Mouse (Mus musculus): ENCODE results near the gene Ccnl2.
A peak's percentile ranks its signal among the peaks of the same experiment; 100 is the strongest.

Ccnl2 gene

DNA sequence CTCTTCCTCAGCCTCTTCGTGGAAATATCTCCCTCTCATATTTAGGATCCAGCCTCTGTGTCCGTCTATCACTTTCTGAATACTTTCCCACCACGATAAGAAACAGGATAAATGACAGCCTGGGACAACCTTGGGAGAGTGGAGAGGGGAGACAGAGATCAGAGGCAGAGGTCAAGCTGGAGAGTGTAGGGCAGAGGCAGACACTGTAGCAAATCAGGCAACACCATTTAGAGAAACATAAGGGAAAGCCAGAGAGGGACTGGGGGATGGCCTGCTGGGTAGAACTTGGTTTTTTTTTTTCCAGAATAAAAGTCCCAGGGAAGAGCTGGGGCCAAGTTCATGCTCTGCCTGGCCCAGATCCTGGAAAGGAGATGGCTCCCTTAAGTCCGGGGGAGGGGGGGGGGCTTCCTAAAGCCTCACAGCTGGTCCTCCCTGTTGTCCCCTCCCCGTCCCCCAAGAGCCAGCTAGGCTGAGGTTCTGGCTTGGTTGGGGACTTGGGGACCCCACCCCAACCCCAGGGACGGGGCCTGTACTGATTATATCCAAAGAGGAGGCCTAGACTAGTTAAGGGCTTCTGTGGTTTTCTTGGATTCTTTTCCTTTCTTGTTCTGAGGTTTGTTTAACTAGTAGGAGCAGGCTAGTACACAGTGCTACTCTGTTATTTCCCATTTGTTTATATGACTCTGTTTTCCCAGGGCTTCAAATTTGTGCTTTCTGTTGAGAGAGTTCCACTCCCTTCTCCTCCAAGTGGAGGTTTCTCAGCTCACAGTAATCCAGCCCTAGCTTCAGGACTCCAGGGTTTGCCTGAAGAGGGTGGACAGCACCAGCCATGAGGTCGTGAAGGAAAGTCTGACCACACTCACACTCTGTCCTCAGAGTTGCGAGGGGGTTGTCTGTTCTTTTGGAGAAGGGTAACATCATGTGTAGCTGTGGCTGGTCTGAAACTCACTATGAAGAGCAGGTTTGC is 26.2 kb downstream of the Ccnl2 start:
- DNase-seq (ENCODE audit: low spot score in 2 of 2): no peak

DNA sequence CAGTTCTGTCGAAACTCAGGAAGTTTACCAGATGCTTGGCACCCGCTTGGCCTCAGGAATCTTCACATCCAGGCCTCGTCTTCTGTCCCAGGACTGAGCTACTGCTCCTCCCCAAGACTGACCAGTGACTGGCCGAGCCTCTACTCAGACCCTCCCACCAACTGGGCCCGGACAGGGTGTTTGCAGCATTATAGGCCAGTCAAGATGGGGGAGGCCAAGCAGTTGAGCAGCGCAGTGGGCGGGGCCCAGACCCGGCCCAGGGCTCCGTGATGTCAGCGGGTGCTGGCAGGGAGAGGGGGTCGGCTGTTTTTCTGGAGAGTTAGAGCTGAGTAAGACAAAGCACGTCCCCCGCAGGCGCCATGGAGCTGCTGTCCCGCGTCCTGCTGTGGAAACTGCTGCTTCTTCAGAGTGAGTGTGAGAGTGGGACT is 27.2 kb downstream of the Ccnl2 start, which contains the start of gene Mxra8:
TSS of gene Mxra8 (plus strand) at position 198 of the 428 bp plus-strand sequence.
- no peak for DNase-seq (ENCODE audit: low spot score in 2 of 2)

DNA sequence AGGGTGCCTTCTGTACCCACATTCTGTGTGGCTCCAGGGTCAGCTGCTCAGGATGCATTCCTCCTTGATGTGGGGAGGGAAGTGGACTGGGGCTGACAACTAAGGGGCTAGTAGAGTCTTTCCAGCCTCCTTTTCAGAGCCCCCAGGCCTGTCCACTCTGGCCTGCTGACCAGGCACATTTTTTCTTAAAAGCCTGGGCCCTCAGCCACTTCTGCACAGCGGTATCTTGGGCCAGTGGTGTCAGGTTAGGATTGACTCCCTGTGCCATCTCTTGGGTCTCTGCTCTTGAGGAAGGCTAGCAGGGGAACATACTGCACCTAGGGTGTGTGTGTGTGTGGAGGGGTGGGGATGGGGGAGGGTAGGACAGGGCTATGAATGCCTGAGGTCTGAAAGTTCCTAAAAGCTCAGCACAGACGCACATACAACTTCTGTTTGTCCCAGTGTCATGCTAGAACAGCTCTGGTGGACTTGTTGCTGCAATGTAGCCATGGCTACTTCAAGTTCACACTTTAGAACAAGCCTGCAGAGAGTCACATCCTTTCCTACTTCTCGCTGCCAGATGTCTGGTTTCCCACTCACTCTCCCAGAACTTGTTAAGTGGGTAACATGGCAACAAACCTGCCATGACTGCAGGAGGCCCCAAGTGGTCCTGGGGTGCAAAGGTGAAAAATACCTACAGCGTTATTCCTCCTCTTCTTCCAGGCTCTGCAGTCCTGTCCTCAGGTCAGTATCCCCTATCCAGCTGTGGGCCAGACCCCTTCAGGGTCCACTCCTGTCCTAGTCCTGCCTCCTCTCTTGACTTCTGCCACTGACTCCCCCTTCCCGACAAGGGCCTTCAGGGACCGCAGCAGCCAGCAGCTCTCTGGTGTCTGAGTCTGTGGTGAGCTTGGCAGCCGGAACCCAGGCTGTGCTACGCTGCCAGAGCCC is 28.1 kb downstream of the Ccnl2 start:
- DNase-seq (ENCODE audit: low spot score in 2 of 2): no peak

DNA sequence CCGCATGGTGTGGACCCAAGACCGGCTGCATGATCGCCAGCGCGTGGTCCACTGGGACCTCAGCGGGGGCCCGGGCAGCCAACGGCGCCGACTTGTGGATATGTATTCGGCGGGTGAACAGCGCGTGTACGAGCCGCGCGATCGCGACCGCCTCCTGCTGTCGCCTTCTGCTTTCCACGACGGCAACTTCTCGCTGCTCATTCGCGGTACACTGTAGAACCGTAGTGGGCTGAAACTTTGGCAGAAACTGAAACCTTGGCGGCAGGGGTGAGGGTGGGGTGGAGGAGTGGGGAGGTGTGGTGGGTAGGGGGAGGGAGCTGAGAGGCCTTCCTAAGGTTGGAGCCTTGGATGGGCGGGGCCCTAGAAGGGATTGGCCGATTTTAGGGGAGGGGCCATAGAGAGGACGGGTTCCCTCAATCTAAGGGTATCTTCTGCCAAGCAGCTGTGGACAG is 28.7 kb downstream of the Ccnl2 start:
- DNase-seq (ENCODE audit: low spot score in 2 of 2): peak in 1 of 2 experiments; percentile 38

DNA sequence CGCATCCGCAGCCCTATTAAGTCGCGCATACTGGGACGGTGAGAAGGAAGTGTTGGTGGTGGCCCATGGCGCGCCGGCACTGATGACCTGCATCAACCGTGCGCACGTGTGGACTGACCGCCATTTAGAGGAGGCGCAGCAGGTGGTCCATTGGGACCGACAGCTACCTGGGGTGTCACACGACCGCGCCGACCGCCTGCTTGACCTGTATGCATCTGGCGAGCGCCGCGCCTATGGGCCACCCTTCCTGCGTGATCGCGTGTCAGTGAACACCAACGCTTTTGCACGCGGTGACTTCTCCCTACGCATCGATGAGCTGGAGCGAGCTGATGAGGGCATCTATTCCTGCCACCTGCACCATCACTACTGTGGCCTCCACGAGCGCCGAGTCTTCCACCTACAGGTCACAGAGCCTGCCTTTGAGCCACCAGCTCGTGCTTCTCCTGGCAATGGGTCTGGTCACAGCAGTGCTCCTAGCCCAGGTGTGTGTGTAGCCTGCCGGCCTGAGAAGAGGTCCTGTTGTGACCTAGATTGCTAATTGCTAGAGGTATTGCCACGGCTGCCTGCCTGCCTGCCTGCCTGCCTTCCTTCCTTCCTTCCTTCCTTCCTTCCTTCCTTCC is 29.5 kb downstream of the Ccnl2 start:
- no peak for DNase-seq (ENCODE audit: low spot score in 2 of 2)

DNA sequence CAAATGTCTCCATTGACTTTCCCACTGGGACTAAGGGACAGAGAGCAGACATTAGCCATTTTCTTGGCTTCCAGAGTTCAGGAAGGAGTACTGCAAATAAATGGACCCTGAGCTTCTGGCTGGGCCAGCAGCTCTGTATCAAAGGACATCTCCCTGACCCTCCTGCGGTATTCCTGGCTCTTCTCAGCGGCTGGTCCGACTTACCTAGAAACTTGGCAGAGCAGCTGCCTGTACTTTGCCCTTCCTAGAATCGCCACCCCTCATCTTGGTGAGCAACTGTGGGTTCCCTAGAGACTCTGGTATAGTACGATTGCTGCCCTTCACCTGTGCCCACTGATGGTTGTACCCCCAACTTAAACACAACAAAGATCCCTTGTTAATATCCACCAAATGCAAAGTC is 30.9 kb downstream of the Ccnl2 start:
- no peak for DNase-seq (ENCODE audit: low spot score in 2 of 2)

DNA sequence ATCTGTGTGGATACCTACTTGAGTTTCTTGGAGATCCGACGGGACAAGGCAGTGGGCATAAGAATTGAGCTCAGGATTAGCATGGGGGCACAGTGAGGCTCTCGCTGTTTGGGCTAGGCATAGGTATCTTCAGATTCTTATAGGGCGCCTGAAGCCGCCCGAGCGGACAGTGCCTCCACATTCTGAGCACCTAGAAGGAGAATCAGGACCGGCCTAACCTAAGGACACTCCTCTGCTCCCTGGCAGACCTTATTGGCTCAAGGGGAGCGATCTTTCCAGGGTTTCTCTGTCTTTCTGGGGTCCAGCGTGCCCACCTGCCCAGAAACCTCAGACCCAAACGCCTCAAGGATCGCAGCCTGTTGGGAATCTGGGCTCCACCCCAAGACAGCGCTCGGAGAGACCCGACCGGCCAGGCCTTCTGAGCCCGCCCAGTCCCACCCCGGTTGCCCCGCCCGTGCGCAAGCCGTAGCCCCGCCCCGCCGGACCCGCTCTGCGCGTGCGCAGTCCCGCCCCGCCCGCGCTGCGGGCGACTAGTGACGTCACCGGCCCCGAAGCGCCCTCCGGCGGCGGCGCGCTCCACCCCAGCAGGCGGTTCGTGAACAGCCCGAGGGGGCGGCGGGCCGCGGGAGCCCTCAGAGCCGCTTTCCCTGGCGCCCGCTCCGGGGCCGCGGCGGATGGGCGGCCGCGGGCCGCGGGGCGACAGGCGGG is 34.7 kb downstream of the Ccnl2 start, which contains the start of gene Dvl1:
TSS of gene Dvl1 (plus strand) at position 532 of the 708 bp plus-strand sequence.
- peak; percentile 97 to 98 for DNase-seq (ENCODE audit: low spot score in 2 of 2)

DNA sequence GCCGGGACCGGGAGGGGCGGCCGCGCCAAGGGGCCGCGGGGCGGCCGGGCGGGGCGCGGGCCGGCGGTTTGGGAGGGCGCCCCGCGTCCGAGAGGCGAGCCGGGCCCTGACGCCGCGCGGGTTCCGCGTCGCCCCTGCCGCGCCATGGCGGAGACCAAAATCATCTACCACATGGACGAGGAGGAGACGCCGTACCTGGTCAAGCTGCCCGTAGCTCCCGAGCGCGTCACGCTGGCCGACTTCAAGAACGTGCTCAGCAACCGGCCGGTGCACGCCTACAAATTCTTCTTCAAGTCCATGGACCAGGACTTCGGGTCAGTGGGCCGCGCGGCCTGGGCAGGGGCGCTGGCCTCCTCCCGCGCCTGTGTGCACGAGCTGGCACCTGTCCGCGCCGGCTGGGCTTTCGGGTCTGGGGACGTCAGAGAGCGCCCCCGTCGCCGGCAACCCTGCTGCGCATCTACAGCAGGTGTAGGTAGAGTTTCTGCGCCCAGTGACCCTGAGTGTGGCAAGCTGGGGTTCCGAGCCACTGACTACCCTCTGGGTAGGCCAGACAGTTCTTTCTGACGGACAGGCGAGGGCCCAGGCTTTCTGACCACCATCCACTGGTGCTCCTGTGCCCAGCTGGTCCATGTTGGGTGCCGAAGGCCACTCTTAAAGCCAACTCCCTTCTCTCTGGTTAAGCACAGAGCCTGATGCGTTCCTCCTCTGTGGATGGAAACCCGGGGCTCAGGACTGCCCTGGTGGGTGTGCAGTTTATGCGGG is 35.5 kb downstream of the Ccnl2 start:
- peak in 1 of 2 experiments; percentile 31 for DNase-seq (ENCODE audit: low spot score in 2 of 2)

DNA sequence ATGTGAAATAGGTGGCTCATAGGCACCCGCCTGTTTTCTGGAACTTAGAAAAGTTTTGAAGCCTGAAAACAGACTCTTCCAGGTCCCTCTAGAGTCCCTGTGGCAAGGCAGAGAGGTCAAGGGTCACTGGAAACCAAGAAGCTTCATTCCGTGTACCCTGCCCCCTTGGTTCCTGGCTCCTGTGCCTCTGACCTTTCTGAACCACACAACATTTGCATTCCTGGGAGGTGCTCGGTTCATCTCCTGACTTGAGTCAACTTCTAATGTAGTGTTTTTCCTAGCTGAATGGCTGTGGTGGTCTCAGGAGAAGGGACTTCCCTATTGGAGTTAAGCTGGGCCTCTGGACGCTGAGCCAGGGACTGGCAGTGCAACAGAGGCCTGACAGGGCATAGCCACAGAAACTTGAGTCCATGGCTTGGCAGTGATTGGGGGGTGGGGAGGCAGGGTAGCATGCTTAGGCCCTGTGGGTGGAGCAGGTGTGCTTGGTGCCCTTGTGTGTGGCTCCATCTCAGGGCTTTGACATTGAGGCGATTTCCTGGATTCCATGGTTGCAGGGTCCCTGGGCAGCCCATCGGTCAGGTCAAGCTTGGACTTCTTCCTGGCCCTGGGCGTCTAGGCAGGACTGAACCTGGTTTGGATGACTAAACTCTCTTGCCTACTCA is 36.3 kb downstream of the Ccnl2 start:
- DNase-seq (ENCODE audit: low spot score in 2 of 2): no peak

DNA sequence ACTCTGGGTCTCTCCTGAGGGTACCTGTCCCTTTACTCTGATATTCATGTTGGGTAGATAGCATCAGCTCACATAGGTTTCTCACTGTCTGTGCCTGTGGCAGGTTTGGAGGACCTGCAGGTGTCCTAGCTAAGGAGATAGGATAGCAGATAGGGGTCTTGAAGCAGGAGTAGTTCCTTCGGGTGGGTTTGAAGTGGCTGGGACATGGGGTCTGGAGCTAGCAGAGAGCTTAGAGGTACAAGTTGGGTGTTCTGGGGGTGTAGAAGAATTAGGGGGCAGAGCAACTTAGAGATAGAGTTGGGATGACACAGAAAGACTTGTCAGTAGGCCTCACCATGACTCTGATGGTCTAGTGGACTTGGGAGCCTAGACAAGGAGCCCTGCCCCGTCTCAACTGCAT is 37.1 kb downstream of the Ccnl2 start:
- no peak for DNase-seq (ENCODE audit: low spot score in 2 of 2)

DNA sequence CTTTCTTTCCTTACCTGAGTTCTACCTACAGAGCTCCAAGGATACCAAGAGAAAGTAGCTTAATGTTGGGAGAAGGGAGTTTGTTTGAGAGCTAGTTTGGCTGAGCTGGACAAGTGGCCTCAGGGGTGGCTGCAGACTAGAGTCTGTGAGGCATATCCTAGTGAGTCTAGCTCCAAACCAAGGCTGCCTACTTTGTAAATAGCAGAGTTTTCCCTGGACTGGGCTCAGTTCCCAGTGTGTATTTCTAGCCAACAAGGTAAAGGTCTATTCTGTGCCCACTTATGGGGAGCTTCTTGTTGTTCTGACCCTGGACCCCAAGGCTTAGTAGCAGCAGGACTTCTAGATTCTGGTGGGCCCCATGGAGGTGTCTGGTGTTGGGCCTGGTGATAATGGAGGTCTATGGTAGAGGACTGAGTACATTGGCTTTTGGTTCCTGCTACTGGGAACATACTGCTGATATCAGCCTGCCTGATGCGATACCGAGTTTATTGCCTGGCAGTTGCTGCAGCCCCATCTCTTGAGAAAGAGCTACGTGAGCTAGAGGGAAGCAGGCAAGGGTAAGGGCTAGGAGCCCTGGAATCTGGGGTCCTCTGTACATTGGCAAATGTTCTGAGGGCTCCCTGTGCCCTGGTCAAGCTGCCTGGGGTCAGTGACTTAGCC is 37.6 kb downstream of the Ccnl2 start:
- DNase-seq (ENCODE audit: low spot score in 2 of 2): no peak

DNA sequence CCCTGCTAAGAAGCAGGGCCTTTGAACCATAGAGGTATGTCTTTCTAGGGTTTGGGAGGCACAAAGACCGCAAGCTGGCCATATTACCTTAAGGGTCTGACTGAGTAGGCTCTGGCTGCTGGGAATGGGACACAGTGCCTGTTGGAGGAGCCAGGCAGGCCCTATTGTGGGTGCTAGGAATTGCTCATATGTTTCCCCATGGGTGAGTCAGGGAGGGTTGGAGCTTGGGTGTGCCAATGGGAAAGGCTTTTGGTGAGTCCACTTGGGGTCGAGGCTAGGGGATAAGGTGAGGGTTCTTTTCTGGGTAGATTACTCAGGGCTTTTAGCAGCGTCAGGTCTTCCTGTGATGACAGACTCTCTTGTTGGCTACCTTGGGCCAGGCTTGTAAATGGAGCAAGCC is 39.1 kb downstream of the Ccnl2 start:
- no peak for DNase-seq (ENCODE audit: low spot score in 2 of 2)

DNA sequence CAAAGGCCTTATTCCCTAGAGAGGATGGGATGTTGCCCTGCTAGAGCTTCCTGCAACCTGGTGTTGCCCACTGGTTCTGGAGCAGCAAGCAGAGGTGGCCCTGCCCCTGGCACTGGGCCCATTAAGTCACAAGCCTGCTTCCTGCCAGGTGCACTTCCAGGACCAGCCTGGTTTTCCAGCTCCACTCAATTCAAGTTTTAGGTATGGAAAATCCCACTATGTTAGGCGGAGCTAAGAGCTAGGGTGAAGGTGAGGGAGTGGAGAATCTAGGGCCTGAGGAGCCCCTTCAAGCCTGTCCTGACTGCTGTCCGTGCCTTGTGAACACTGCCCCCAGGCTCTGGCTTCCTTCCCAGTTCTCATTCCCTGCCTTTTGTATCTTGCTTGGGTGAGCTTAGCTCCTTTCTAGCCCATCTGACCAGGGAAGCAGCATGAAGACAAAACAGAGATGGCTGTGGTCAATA is 39.7 kb downstream of the Ccnl2 start:
- DNase-seq (ENCODE audit: low spot score in 2 of 2): no peak

DNA sequence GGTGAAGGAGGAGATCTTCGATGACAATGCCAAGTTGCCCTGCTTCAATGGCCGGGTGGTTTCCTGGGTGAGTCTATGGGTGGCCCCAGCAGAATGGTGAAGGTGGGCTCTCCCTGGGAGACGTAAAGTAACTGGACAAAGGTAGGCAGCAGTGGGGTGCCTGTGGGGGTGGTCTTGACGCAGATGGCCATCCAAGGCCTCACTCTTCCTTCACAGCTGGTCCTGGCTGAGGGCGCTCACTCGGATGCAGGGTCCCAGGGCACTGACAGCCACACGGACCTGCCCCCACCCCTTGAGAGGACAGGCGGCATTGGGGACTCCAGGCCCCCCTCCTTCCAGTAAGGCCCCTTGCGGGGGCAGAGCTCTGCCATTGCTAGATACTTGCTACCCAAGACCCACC is 41.1 kb downstream of the Ccnl2 start:
- no peak for DNase-seq (ENCODE audit: low spot score in 2 of 2)

DNA sequence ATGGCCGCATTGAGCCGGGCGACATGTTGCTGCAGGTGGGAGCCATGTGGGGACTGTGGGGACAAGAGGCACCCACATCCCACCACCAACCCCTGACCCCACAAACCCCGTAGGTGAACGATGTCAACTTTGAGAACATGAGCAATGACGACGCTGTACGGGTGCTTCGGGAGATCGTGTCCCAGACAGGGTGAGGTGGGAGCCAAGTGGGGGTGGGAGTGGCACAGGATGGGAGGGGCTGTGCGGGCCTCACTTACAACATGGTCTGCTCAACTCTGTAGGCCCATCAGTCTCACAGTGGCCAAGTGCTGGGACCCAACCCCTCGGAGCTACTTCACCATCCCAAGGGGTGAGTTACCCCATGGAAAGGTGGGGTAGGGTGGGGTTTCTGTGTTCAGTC is 42.7 kb downstream of the Ccnl2 start:
- DNase-seq (ENCODE audit: low spot score in 2 of 2): no peak

DNA sequence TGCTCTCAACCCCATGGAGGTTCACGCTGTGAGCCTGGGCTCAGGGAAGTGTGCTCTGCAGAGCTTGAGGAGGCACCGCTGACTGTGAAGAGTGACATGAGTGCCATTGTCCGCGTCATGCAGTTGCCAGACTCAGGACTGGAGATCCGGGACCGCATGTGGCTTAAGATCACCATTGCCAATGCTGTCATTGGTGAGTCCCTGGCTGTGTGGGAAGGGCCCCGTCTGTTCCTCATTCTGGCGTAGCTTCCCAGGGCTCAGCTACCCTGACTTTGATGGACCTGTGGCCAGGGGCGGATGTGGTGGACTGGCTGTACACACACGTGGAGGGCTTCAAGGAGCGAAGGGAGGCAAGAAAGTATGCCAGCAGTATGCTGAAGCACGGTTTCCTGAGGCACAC is 43.8 kb downstream of the Ccnl2 start:
- DNase-seq (ENCODE audit: low spot score in 2 of 2): no peak

DNA sequence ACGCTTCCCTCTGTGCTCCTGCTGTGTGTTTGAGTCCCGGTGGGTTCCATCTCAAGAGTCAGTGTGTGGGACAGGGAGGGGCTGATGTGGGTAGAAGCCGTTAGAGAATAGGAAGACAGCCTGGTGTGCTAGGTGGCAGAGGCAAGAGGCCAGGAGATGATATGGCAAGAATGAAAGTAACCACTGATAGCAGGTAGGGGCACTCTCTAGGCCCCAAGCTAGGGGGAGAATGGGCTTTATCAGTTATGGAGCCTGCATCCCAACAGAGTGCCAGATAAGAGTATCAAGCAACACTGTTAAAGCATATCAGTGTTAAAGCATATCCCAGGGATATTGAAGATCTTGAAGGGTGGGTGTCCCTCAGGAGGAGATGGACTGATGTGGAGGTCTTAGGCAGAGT is 44.6 kb downstream of the Ccnl2 start:
- DNase-seq (ENCODE audit: low spot score in 2 of 2): no peak

DNA sequence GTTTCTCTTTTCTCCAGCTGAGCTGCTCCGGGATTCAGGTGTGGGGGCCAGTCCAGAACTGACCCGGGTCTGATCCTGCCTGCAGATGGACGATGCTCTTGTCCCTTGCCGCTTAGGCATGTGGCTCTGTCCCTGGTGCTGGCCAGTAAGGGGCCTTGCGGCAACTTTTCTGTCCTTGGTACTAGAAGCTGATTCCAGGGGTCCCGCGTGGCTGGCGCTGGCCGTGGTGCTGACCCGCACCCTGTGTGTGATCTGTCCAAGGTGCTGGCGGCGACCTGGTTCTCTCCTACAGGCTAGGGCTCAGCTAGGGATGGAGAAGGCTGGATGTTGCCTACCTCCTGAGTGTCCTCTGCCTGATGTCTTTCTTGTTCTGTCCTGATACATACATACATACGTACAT is 47.0 kb downstream of the Ccnl2 start:
- DNase-seq (ENCODE audit: low spot score in 2 of 2): no peak

DNA sequence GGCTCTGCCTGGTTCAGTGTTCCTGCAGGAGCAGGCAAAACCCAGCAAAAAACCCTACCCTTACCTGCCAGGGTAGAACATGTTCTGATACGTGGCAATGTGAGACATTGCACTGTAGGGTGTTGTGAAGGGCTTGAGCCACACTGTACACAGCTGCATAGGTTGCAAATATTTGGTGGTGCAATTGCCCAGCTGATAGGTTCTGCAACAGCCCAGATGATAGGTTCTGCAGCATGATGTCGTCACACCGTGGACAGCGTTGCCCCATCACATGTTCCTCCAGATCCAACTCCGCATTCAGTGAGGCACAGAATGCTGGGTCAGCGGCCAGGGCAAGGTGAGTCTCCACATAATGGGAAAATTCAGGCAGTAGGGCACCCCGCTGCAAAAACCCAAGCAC is 49.5 kb downstream of the Ccnl2 start:
- no peak for DNase-seq (ENCODE audit: low spot score in 2 of 2)
